Mouse (Mus musculus): ENCODE data around the gene Mfsd2b. TPM values are rescaled to one million over a fixed set of nuclear protein-coding genes. Genes with fewer than 3 reads are reported as not detected.
"Not testable (repeated sequence)": the region's sequence is repeated elsewhere in the genome, so short reads cannot be mapped to it uniquely, and the experiment has no call there.

Gene Mfsd2b
- polyA plus RNA-seq, 1 experiment from 2014 or later = 28.0 TPM

DNA sequence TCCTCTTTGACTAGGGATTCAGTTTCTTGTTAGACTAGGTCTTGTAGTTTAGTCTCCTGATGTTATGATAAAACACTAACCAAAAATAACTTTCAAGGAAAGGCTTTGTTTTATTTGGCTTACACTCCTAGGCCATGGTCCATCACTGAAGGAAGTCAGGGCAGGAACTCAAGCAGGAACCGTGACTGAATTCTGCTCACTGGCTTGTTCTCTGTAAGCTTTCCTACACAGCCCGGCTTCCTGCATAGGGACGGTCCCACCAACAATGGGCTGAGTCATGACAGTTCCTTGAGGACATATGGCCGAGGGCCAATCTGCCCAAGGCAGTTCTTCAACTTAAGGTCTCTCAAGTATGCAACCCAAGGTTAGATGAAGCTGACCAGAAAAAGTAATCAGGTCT lies 37.6 kb upstream of the Mfsd2b start:
- H3K36me3 ChIP-seq (replicated peaks; ENCODE audit: insufficient read depth, low read length) = no peaks in the 10 kb centered on the region
- ATAC-seq = no peak
- DNase-seq = no peak

DNA sequence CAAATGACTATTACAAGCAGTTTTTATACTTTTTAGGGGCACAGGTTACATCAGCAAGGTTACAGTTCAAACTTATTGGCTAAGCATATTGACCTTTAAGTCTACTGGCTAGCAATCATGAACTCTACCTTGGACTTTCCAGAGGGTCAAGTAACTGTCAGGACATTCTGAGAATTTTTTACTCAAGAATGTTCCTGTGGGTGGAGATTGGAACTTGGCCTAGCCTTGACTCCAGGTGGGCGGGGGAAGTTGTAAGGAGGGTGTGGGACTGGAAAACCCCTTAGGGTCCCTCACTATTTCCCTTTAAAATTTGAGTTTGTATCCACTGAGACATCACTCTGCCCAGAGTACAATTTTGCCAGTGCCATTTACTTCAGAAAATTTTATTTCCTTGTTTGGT lies 36.3 kb upstream of the Mfsd2b start:
- not testable (repeated sequence) for H3K9me3 ChIP-seq (ENCODE audit: low read length); H3K36me3 ChIP-seq (replicated peaks; ENCODE audit: insufficient read depth, low read length); H3K27ac ChIP-seq (ENCODE audit: low read depth); DNase-seq; H3K4me2 ChIP-seq (ENCODE audit: low read depth, low read length); H3K4me3 ChIP-seq (ENCODE audit: low read depth, low read length); H3K9ac ChIP-seq (replicated peaks); H3K27me3 ChIP-seq (ENCODE audit: insufficient read depth, low read length); ATAC-seq
- peaks cover 16% of the 10 kb centered on the region; the same call in 1 of the 2 replicates for H3K4me1 ChIP-seq (ENCODE audit: insufficient read depth)
- 85% methylated on average over 1 of the region's 1 CpGs for WGBS (ENCODE audit: insufficient replicate concordance)

More for the DNA sequence above, 37.6 kb upstream of the Mfsd2b start:
- Histone ChIP-seq H3K27ac (ENCODE audit: low read depth) (no peak overlapping the region), H3K9ac (replicated peaks) (no peak overlapping the region), H3K9me3 (ENCODE audit: low read length) (no peaks in the 10 kb centered on the region), H3K4me2 (ENCODE audit: low read depth, low read length) (no peak overlapping the region), H3K4me3 (ENCODE audit: low read depth, low read length) (no peak overlapping the region), H3K4me1 (ENCODE audit: insufficient read depth) (0 out of 2 replicates have a peak, but pooled peaks cover 7% of the 10 kb centered on the region), H3K27me3 (ENCODE audit: insufficient read depth, low read length) (no peaks in the 10 kb centered on the region)
- TF ChIP-seq EP300 (IDR thresholded peaks at IDR 0.05; ENCODE audit: low read depth) = no peak
- TF ChIP-seq CTCF (IDR thresholded peaks at IDR 0.05; ENCODE audit: low read depth) = no peak
- 62% methylated on average over 4 of the region's 4 CpGs for WGBS (ENCODE audit: insufficient replicate concordance)

DNA sequence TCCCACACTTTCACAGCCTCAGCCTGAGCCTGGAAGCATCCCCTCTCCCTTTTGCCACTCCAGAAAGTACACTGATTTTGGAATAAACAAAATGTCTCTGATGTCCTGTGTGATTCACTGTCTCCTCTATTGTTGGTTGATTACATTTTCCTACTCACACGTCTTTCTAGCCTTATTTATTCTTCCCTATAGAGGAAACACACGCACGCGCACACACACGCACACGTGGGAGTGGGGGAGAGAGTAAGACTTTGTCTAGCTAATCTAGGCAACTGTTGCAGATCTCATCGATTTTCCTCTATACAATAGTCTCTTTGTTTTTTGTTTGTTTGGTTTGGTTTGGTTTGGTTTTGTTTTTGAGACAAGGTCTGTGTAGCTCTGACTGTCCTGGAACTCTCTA lies 34.2 kb upstream of the Mfsd2b start:
- no peaks in the 10 kb centered on the region for H3K27me3 ChIP-seq (ENCODE audit: insufficient read depth, low read length)
- DNase-seq (no peak), ATAC-seq (no peak)
- TF ChIP-seq EP300 (IDR thresholded peaks at IDR 0.05; ENCODE audit: low read depth) (no peak), CTCF (IDR thresholded peaks at IDR 0.05; ENCODE audit: low read depth) (no peak)
- H3K4me3 ChIP-seq (ENCODE audit: low read depth, low read length) = peak overlapping the region; percentile 76
- H3K4me2 ChIP-seq (ENCODE audit: low read depth, low read length) = peak overlapping the region; percentile 79; the same call in 1 of the 2 replicates
- H3K4me1 ChIP-seq (ENCODE audit: insufficient read depth) = peaks cover 18% of the 10 kb centered on the region; the same call in 1 of the 2 replicates
- no peaks in the 10 kb centered on the region for H3K36me3 ChIP-seq (replicated peaks; ENCODE audit: insufficient read depth, low read length)
- H3K9me3 ChIP-seq (ENCODE audit: low read length) = no peaks in the 10 kb centered on the region
- 89% methylated on average over 7 of the region's 7 CpGs for WGBS (ENCODE audit: insufficient replicate concordance)
- H3K9ac ChIP-seq (replicated peaks) = no peak overlapping the region
- H3K27ac ChIP-seq (ENCODE audit: low read depth) = no peak overlapping the region

DNA sequence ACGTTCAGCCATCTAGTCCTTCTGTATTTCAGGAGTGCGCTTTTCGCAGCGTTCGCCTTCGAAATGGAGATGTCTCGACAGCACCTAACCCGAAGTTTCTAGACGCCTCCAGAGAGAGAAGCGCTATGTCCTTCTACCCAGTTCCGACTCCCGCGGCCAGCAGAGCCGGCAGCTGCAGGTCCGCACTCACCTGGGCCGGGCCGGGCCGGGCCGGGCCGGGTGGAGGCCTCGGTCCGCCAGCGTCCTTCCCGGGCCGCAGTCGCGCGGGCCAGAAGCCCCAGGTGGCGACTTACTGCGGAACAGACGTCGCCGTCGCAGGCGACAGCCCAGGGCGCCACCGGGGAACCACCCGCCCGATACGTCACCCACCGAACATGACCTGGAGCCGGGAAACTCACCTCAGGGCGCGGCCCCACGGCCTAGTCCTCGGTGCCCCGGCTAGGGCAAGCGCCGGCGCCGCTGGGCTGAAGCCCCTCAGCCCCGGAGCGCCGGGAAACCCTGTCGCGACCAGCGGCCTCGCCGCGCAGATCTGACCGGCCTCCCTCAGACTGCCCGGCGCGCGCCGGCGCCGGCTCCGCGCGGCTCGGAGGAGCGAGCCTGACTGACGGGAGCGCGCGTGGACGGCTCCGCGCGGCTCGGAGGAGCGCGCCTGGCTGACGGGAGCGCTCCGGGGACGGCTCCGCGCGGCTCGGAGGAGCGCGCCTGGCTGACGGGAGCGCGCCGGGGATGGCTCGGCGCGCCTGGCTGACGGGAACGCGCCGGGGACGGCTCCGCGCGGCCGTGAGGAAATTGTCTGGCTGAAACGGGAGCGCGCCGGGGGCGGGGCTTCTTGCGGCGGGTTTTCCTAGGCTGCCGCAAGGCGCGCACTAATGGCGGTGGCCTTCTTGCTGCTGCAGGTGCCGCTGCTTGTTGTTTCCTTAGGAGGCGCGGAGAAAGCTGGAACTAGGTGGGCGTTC lies 33.1 kb upstream of the Mfsd2b start, which contains the start of gene Ubxn2a:
Gene Ubxn2a (minus strand): TSS at position 755 of the 956 bp plus-strand sequence.
- no peaks in the 10 kb centered on the region for H3K9me3 ChIP-seq (ENCODE audit: low read length)
- peak within 1 kb of the TSS; percentile 85 for H3K9ac ChIP-seq (replicated peaks)
- H3K4me3 ChIP-seq (ENCODE audit: low read depth, low read length) = peak within 1 kb of the TSS; percentile 76
- no peak for TF ChIP-seq EP300 (IDR thresholded peaks at IDR 0.05; ENCODE audit: low read depth)
- peak; percentile 34; the same call in 1 of the 2 replicates for TF ChIP-seq CTCF (IDR thresholded peaks at IDR 0.05; ENCODE audit: low read depth)
- H3K36me3 ChIP-seq (replicated peaks; ENCODE audit: insufficient read depth, low read length) = no peaks in the 10 kb centered on the region
- under 1% methylated on average over 103 of the region's 125 CpGs for WGBS (ENCODE audit: insufficient replicate concordance)
- H3K27me3 ChIP-seq (ENCODE audit: insufficient read depth, low read length) = no peaks in the 10 kb centered on the region
- peak within 1 kb of the TSS; percentile 79 for H3K4me2 ChIP-seq (ENCODE audit: low read depth, low read length)
- peaks cover 18% of the 10 kb centered on the region; the same call in 1 of the 2 replicates for H3K4me1 ChIP-seq (ENCODE audit: insufficient read depth)
- H3K27ac ChIP-seq (ENCODE audit: low read depth) = peak within 1 kb of the TSS; percentile 95
- DNase-seq (peak; percentile 98), ATAC-seq (peak; percentile 98)

DNA sequence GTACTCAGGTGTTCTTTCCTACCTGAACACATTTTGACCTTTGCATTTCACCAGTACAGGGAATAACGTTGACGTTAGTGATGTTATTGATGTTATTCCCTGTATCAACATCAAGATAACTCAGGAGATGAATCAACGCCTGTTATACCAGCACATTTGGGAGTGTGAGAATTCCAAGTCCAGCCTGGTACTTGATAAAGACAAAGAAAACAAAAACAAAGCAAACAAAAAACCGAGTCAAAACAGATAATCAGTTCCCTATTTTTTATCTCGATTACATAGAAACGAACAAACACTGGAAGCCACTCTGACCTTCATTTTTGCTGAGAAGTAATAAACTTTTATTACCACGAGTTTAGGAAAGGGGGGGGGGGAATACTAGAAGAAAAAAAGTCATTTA lies 32.3 kb upstream of the Mfsd2b start:
- no peak for ATAC-seq
- Histone ChIP-seq H3K4me3 (ENCODE audit: low read depth, low read length) (peak overlapping the region; percentile 76), H3K27ac (ENCODE audit: low read depth) (peak overlapping the region; percentile 95), H3K4me1 (ENCODE audit: insufficient read depth) (peaks cover 18% of the 10 kb centered on the region; the same call in 1 of the 2 replicates), H3K36me3 (replicated peaks; ENCODE audit: insufficient read depth, low read length) (no peaks in the 10 kb centered on the region; the same call in 1 of the 2 replicates), H3K27me3 (ENCODE audit: insufficient read depth, low read length) (no peaks in the 10 kb centered on the region), H3K9me3 (ENCODE audit: low read length) (no peaks in the 10 kb centered on the region), H3K4me2 (ENCODE audit: low read depth, low read length) (peak overlapping the region; percentile 79), H3K9ac (replicated peaks) (peak overlapping the region; percentile 85)
- no peak for TF ChIP-seq CTCF (IDR thresholded peaks at IDR 0.05; ENCODE audit: low read depth)
- TF ChIP-seq EP300 (IDR thresholded peaks at IDR 0.05; ENCODE audit: low read depth) = no peak
- 19% methylated on average over 7 of the region's 7 CpGs for WGBS (ENCODE audit: insufficient replicate concordance)
- DNase-seq = no peak

DNA sequence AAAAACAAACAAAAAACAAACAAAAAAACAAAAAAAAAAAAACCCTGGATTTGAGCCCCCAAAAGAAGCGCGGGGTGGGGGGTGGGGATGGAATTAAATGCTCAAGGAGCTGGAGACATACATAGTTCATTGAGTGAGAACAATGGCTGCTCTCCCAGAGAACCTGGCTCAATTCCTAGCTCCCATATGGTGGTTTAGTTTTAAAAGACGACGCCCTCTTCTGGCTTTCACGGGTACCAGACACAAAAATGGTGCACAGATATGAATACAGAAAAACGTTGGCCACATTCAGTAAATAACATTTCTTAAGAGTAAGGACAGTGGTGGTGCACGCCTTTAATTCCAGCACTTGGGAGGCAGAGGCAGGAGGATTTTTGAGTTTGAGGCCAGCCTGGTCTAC lies 31.8 kb upstream of the Mfsd2b start:
- DNase-seq = no peak
- WGBS (ENCODE audit: insufficient replicate concordance) = 71% methylated on average over 7 of the region's 7 CpGs
- Histone ChIP-seq H3K4me3 (ENCODE audit: low read depth, low read length) (peak overlapping the region; percentile 76), H3K36me3 (replicated peaks; ENCODE audit: insufficient read depth, low read length) (no peaks in the 10 kb centered on the region; the same call in 1 of the 2 replicates), H3K9ac (replicated peaks) (peak overlapping the region; percentile 85), H3K4me2 (ENCODE audit: low read depth, low read length) (peak overlapping the region; percentile 79), H3K4me1 (ENCODE audit: insufficient read depth) (peaks cover 18% of the 10 kb centered on the region; the same call in 1 of the 2 replicates), H3K9me3 (ENCODE audit: low read length) (no peaks in the 10 kb centered on the region), H3K27me3 (ENCODE audit: insufficient read depth, low read length) (no peaks in the 10 kb centered on the region), H3K27ac (ENCODE audit: low read depth) (no peak overlapping the region)
- TF ChIP-seq CTCF (IDR thresholded peaks at IDR 0.05; ENCODE audit: low read depth) (peak; percentile 50), EP300 (IDR thresholded peaks at IDR 0.05; ENCODE audit: low read depth) (no peak)
- no peak for ATAC-seq

Data from liver, postnatal 0 days (tissue).